Mouse (Mus musculus) frontal cortex, adult 2 months (tissue): ENCODE data around the gene Dgki. TPM values are rescaled to one million over a fixed set of nuclear protein-coding genes. Genes with fewer than 3 reads are reported as not detected.

Source experiments
- DNase-seq, 2 experiments: peaks; one replicate each; pipeline ENCODE4 v3.0.0; 2022; ENCODE audit warnings: low spot score in 1 of 2; ENCODE audit errors: extremely low spot score in 1 of 2
- polyA plus RNA-seq: library from polyadenylated mRNA; depleted of rRNA; stranded (reverse); fragments of >200 nt; gene quantifications from 2 replicates; pipeline ENCODE4 v1.2.3, GENCODE M21; 2012

Gene Dgki
- polyA plus RNA-seq, 1 experiment, result 11.4 TPM

DNA sequence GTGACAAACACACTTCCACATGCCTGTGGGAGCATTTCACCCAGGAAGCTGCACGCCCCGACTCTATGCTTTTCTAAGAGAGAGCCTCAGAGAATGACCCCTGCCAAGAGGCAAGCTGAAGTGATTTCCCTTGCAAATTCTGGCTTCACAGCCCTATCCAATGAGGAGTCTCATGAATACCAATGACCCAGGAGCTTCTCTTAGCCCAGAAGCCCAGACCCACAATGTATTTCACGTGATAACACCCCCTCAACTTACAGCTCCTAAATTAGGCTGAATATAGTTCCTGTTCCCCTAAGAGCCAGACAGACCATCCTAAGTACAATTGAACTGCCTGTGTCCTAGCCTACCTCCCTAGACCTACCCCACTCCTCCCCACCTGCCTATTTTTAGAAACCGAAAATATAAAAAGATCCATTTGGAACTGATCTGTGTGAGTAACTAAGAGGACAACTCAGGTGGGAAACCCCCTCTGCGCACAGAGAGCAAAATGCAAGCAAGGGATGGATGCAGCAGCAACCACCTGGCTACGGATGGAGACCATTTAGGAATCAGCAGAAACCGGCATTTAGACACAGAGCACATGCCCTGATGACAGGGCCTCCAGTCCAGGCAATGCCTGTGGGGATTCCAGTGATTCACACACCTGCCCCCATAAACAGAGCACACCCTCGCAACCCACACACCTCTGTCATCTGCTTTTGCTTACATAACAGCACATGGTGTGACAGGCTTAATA is 2.1 kb downstream of the Dgki start:
- DNase-seq, result no peak

DNA sequence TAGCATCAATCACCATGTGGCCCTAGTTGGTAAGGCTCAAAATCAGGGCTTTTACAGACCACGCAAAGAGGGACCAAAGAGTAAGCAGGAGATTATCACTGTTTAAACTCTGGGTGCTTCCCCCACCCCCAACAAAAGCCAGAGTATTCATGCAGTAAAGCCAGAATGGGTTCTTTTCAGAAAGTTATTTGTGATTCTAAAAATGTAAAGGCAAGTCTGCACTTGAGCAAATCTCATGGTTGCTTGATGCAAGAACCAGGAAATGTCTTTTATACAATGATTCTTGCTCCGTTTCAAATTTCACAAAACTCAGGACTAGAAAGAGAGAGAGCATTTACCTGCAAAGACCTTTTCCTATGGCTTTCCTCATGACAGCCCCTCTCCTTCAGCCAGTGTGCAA is 7.9 kb downstream of the Dgki start:
- no peak for DNase-seq

DNA sequence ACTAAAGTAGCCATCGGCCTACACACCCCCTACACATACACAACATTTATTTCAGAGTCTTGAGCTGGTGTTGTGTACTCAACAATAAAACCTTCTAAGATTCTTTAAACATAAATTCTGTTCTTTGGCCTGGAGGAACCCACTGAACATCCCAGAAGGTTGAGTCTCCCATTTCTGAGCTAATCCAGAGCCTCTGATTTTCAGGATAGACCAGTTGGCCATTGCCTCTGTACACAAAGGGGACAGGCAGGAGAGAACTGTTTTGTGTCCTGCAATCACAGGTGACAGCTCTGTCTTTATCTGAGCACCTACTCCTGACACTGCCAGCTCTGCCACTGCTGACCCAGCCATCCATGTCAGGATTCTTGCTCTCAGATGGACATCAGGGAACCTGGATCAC is 8.8 kb downstream of the Dgki start:
- no peak for DNase-seq

DNA sequence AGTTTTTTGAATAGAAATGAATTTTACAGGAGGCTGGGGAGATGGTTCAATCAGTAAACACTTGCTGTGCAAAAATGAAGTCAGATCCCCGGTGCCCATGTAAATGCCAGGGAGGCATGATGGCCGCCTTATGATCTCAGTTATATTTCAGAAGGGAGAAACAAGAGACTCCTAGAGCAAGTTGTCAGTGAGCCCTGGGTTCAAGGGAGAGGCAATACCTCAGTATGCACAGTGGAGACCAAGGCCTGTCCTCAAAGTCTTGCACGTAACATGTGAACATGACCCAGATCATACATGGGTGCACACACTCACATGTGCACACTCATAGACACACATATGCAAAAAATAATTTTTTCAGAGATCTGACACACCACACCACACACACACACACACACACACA is 9.3 kb downstream of the Dgki start:
- DNase-seq, result no peak

GRCm38 (mm10) chr6:37286134-37286533 is 13.8 kb downstream of the Dgki start:
- no peak for DNase-seq

DNA sequence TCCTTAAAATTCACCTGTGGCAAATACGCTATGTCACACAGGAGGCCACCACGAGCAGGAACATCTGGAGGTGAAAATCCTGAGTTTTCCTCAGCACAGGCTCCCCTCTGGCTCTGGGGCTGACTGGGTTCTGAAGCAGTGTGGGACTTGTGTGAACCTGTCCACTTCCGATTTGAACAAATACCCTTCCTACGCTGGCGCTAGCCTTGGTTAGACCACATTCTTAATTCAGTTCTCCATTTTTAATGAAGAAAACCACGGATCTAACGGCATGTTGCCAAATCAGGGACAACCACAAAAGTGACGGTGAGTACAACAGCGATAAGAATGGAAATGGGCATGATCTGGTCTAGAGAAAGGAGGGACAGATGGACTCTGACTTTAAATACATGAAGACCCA is 15.1 kb downstream of the Dgki start:
- no peak for DNase-seq

DNA sequence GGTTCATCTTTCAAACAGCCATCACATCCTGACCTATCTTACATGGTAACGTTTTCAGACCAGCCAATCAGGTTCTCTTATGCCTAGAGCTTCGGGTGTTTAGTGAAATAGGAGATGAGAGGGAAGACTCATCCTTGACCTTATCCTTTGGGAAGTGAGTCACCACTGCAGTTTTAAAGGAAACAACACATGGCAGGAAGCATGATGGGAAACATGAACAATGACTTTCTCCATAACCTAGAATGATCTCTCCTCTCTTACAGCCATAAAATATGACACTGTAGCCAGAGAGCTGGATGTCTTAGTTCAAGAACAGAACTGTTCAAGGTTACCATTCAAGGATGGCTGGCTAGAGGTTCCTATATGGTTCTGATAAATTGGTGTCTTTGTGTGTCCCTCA is 16.6 kb downstream of the Dgki start:
- DNase-seq, result no peak

DNA sequence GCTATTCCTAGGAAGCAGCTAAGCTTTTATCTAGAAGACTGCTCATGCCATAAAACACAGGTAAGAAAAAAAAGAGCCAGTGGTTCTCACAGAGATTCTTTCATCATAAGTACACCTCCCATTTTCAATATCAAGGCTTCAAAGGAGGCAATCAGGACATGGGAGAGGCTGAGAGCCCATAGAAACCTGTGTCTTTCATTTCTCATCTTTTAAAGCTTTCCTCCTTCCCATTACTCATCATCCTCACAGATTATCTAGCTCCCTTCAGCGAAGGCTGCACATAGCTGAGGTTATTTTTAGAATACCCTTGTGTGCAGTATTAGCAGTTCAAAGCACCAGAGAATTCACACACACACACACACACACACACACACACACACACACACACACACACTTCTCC is 17.3 kb downstream of the Dgki start:
- no peak for DNase-seq

DNA sequence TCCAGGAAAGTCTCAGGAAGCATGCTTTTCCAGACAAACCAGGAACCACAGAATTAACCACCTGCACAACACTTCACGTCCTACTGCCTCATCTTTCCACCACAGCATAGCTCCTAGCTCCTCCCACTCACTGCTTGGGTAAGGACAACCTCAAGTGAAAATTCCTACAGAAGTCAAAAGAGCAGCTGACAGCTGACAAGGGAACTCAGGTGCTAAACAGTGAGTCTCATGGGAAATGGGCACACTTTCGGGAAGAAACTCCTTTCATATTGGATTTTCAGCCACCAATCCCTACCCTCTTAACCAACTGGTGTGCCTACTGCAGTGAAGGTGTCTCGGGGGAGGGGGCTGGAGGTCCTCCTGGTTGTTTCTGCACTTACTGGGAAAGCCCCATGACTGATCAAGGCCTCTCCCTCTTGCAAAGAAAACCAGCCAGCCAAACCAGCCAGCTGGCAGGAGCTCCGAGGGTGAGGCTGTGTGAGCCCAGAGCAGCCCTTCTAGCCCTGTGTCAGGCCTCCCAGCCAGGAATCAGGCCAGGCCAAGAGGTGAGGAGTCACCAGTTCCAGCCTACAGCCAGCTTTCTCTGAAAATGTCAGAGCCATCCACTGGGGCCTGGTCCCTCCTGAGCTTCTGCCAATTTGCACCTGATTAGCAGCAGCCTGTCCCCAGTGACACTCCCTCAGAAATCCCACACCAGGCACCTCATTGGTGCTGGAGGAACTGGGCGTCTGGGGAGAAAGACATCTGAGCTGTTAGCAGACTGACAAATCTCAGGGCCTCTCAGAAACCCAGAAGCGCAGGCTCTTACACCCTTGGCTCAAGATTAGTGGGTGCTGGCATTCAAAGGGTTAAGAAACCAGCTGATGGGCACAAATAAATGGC is 22.9 kb downstream of the Dgki start:
- no peak for DNase-seq

- DNase-seq, result no peak
These were observed 23.8 kb downstream of the Dgki start for GRCm38 (mm10) chr6:37276181-37276580.

GRCm38 (mm10) chr6:37270905-37271591 is 28.9 kb downstream of the Dgki start:
- DNase-seq, result no peak

GRCm38 (mm10) chr6:37268589-37268988 is 31.4 kb downstream of the Dgki start:
- DNase-seq, result no peak

DNA sequence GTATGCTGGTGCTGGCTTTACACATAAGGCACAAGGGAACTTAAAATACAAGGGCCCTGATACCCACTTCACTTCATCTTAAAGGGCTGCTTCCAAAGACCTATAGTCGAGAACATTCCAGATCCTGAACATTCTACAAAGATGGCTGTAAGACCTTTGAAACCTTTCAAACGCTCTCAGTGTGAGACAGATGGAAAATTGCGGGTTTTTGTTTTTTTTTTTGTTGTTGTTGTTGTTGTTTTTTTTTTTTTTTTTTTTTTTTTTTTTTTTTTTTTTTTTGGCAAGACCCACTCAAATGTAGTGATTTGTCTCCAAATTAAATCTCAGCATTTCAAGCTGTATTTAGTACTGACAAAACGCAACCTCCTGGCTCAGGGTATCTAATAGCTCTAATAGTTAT is 32.0 kb downstream of the Dgki start:
- DNase-seq, result no peak

DNA sequence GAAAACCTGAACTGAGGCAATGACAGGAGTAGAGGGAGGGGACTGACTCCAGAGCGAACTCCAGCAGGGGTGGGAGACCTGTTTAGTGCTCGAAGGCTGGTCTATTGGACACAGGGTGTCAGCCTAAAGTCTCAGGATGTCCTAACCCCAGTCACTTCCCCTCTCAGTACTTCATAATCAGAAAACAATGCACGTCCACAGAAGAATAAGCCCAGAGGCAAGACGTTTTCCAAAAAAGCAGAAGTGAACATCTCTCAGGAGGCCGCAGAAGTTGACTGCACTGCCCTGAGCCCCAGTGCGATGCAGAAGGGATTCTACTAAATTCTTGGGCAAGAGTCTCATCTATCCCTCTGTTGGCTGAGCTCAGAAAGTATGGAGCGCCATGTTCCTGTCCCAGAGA is 37.5 kb downstream of the Dgki start:
- no peak for DNase-seq

DNA sequence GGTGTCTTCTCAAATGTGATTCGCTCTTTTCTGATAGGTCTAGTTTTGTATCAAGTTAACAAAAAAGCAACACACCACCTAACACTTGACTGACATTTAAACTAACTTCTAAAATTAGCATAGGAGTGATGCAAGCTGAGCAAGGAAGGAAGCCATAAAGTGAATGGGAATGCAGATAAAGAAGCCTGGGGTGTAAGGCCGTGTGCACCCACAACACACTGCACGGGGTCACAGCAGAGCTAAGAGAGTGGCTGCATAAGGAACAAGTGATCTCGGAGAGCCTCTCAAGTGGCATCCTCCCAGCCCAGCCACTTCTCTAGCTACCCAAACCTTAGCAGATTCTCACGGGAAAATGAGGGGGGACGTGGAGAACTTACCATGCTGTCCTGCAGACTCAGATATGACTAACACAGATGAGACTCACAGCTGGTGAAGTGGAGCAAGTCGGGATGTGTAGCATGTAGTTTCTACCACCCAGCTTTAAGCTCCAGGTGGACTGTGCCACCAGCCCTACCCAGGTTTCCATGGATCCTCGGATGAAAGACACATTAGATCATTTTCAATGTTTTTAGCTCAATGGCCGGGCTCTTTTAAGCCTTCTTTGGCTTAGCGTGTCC is 38.6 kb downstream of the Dgki start:
- DNase-seq, result no peak

DNA sequence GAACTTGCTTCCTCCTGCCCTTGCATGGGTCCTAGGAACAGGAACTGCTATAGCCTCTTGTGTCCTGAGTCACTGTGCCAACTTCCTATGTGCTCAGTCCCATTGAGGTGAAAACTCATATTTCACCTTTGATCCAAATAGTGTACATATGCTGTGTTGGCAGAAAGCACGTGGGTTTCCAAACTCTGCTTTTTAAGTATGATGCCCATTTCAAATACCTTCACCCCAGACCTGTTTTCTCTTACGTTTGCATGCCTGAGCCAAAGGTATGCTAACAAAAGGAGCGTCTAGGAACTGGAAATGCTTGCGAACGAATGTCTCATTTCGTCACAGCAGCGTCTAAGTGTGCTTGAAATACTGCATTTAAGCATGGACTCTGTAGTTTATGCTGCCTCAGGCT is 41.3 kb downstream of the Dgki start:
- DNase-seq, result no peak

DNA sequence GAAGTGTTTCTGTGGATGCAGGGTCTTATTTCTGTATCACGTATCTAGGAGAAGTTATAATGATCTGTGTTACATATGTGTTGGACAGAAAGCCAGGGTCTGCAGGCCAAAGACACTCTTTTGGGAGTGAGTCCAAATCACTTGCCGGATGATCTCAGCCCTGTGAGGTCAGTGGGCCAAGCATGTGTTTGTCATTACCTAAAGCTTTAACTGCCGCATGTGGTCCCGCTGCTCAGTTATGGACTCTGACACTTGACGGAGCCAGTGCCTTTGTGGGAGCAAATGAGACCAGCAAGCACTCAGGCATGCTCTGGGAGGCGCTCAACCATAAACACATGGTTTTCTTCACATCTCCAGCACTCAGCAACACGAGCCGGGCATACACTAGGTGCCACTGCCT is 45.8 kb downstream of the Dgki start:
- DNase-seq, result no peak

- no peak for DNase-seq
These were observed 47.4 kb downstream of the Dgki start for GRCm38 (mm10) chr6:37252536-37252935.

DNA sequence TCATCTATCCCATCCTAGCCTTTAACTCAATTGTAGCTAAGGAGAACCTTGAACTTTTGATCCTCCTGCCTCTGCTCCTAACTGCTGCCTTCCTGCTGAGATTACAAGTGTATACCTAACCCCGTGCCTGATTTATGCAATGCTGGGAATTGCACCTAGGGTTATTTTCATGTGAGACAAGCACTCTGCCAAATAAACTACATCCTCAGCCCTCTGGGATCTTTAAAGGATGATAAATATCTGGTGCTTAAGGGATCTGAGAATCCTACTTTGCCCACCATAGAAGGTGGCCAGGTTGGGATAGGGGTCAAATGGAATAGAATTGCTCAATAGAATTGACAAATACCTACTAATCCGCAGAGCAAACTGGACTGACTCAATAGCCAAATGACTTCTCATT is 49.3 kb downstream of the Dgki start:
- DNase-seq, result no peak

DNA sequence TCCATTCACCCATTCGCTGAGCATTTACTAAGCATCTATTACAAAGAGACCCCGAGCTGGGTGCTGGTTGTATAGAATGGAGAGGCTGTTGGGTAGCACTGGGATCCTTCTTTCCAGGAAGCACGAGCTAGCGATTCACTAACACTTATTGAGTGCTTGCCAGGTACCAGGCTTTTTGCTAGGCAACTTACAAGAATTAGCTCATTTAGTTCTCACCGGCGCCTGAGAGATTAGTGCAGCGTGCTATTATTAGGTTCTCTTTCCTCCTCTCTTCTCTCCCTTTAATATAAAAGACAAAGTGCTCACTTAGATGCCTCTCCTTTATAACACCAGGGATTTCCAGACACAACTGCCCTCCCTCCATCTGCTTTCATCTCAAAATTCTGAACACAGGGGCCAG is 54.2 kb downstream of the Dgki start:
- DNase-seq, result peak in 1 of 2 experiments; percentile 62

- DNase-seq, result peak in 1 of 2 experiments; percentile 31
These were observed 55.9 kb downstream of the Dgki start for GRCm38 (mm10) chr6:37244074-37244473.
